Mouse (Mus musculus) left cerebral cortex, adult 11 months (tissue): ENCODE results near the gene Zfp846.
"Not testable (repeated sequence)": the region's sequence is repeated elsewhere in the genome, so short reads cannot be mapped to it uniquely, and the experiment has no call there.

Source experiments
- DNase-seq: peaks from one replicate; pipeline ENCODE4 v3.0.0; 2022; ENCODE audit warnings: low spot score

Zfp846 gene

DNA sequence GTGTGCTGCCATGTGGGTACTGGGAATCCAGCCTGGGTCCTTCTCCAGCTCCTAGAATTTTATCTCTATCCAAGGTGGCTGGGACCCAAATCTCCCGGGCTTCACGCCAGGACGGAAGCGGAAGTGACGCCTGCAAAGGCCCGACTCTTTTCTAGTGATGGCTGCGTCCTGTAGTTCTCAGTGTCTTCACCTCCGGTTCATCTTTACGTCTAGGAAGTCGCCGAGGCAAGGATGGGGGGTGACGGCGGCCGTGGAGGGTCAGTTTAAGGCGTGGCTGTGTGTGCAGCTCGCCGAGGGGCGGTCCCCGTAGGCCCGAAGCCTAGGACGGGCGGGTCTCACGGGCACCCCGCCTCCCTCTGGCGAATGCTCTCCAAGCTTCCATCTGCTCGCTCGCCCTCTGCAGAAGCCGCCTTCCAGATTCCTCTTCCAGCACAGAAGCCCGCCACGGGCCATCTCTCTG lies at the start of gene Zfp846:
TSS of gene Zfp846 (plus strand) at position 117 of the 460 bp plus-strand sequence.
- peak; percentile 99 for DNase-seq

DNA sequence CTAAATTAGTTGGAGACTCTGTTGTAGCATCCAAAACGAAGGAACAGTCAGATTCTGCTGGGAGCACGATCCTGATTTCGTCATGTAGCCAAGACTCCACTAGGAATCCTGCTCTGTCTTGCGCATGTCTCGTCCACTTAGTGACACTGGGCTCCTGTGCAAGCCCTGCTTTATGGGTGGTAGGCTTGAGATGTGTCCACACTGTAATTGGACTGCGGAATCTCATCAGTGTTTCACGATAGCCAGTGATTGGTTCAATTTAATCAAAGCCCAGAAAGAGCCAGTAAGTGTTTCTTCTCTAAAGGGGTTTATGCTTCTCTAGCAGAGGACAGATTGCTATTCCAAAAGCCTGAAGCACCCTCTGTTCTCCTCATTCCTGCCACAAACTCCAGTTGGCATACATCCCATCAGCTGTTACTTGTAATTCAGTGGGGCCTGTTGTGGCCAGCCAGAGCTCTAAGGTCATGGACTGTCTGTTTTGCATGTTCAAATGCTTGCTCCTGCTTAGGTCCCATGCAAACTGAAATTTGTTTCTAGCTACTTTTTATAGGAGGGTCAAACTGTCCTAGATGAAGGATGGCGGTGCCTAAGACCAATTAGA lies 46.7 kb upstream of the Zfp846 start:
- no peak for DNase-seq

DNA sequence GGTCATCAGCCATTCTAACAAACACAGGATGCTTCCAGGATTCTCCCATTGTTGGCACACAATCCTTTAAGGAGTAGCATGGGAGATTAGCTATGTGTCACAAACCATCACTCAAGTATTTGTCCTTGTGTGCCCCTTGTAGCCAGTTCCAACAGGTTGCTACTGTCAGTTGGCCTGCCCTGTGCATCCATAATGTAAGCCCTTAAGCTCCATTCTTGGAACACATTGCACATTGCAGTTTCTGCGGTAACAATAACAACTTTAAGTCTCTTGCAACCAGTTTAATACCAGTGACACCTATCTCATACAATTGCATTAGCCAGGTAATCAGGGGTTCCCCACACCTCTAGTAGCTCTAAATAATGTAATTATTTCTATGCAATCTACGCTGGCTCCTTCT lies 44.5 kb upstream of the Zfp846 start:
- no peak for DNase-seq

DNA sequence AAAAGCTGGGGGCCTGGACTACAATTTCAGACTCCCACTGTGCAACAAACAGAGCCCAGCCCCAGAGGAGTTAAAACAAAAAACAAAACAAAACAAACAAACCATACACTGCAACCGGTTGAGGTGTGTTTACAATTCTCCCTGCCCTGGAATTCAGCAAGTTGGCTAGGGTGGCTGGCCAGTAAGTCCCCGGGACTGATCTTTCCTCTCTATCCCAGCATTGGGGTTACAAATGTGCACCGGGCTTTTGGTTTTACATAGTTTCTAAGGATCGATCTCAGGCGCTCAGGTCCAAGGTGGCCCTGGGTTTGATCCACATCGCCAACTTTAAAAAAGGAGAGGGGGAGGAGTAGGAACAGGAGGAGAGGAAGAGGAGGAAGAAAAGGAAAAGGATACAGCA lies 37.6 kb upstream of the Zfp846 start:
- no peak for DNase-seq

DNA sequence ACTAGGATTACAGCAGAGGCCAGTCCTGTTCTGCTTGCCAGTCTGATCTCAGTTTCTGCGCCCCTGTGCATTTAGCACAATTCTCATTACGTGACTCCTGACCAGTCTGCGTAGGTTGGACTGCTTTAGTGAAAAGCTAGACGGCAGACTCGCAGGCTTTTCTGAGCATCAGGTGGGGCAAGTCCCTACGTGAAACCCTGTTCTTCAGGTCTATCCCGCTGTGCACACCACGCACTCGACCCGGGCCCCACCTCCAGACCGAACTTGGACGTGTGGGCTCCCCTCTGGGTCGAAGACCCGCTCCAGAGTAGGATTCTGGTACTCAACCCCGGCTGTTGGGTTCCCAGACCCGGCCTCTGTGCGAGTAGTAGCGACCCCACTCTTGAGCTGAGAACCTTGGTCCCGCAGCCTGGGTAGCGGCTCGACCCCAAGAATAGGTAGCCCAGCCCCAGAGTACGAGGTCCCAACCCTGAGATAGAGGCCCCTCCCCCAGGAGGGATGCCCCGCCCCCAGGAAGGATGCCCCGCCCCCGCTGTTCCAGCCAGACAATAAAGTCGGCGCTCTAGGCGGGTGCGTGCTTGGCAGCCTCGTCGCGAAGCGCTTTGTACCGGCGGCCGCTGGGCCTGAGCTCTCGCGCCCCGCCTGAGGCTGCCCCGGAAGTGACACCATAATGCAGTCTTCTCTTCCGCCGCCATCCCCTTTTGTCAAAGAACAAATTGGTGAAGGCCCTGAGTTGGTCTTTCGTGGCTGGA lies 36.8 kb upstream of the Zfp846 start:
- peak; percentile 55 for DNase-seq

DNA sequence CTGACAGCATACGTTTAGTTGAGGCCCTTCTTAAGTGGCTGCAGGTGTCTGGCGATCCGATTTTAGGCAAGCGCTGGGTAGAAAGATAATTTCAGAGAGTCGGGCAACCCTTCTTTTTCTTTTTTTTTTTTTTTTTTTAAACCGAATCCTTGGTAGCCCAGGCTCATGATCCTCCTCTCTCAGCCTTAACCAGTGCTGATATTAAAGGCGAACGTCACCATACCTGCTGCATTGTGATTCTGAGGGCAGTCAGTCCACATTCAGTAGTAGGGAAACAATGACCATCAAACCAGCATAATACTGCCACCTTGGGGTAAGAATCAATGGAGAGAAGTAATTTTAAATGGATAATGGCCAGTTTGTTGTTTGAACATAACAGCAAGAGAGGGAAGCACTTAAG lies 35.9 kb upstream of the Zfp846 start:
- DNase-seq: no peak

DNA sequence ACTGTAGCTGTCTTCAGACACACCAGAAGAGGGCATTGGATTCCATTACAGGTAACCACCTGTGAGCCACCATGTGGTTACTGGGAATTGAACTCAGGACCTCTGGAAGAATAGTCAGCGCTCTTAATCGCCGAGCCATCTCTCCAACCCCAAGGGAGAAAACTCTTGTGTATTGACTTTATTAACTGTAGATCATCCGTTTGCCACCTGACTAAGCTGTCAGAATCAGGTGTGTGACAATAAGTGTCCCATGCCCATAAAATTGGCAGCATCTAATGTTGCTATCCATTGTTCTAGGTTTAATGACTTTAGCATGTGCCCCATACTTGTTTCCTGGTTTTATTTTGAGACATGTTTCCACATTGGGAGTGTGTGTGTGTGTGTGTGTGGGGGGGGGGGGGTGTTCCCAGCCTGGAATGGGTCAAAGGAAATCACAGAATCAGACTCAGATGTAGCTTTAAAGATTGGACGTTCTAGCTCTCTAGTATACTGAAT lies 29.3 kb upstream of the Zfp846 start:
- no peak for DNase-seq

DNA sequence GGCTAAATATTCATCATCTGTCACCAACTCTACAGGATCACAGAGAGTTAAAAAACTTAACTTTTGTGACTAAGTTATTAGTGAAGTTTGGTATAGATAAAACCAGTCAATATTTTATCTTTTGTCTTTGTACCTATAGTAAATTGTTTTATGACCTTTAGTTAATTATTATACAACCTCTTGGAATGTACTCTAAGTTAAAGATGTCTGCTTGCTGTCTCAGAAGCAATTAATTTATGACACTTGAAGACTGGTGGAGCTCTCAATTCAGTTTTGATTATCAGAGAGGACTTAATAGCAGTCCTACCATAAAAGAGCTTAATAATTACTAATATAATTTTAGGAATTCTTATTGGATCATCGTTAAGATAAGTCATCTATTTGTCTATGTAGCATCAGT lies 28.4 kb upstream of the Zfp846 start:
- DNase-seq: no peak

DNA sequence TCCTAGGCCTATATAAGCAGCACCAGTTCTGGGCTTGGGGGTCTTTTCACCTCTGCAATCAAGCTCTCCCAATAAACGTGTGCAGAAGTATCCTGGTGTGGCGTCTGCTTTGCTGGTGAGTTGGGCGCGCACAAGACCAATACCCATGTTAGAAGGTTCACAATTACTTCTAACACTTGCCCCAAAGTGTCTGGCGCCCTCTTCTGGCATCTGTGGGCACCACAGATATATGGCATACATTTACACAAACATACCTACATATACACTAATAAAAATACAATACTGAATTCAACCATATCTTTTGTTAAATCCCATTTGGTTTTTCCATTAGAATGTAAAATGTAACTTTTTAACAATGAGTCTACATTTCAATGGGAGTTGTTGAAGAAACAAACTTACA lies 18.9 kb upstream of the Zfp846 start:
- no peak for DNase-seq

DNA sequence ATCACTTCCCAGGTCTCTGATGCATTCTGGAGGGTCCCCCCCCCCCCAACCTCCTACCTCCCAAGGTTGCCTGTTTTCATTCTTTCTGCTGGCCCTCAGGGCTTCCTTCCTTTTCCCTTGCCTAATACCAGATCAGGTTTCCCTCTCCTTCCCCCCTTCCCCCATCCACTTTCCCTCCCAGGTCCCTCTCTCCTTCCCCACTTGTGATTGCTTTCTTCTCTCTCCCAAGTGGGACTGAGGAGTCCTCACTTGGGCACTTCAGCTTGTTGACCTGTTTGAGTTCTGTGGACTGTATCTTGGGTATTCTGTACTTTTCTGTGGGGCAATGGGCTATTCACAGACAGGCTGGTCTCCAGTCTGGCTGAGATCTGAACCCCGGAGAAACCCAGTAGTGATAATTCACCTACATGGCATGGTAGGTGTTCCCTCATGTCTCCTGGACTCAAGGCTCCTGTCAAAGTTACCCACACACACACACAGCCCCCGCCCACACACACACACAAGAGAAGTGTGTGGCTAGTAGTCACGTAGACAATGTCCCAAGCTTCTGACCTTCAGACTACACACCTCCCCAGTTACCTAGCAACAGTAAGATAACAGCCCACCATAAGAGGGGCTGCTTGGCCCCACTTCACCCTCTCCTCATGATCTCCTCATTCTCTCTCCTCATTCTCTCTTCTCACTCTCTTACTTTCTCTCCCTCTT lies 15.6 kb upstream of the Zfp846 start:
- not testable (repeated sequence) for DNase-seq

DNA sequence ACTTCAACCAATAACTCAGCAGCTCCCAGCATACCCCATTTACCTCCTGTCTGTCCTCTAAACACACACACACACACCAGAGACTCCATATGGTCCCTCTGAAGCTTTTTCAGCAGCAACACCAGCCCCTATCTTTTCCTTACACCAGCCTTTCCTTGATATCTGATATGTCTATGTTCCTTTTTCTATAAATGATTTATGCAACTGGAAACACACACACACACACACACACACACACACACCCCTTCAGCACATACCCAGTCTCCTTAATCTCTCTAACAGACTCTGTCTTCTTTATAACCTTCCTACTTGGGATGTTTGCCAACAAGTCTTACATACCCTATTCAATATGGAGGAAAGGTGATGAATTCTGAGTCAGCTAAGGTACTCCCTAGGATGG lies 10.0 kb upstream of the Zfp846 start:
- no peak for DNase-seq

DNA sequence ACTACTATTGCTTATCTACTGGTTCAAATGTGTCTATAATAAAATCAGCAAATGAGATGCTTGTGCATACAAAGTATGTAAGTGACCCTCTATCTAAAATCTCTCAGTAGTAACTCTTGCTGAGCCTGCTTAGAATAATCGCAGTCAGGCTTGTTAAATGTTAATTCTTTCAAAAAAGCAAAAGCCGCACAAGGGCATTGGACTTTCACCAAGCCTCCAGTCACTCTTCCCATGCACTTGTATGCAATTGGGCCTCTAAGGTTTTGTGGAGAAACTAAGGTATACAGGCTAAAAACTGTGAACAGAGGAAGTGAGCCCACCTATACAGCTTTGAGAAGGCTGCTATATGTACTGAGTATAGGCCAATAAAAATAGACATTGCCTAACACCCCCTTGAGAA lies 4.5 kb upstream of the Zfp846 start:
- no peak for DNase-seq

DNA sequence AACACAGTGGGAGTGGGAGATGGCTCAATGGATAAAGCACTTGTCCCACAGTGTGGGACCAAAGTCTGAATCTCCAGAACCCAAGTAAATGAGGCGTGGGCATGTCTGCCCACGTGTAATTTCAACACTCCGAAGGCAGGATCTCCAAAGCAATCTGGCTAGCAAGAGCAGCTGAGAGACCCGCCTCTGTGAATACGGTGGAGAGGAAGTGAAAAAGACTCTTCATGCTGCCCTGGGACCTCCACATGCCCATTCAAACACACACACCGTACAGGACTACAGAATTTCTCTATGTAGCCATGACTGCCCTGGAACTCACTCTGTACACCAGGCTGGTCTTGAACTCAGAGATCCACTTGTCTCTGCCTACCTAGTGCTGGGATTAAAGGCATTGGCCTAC lies 20.2 kb downstream of the Zfp846 start:
- DNase-seq: no peak

DNA sequence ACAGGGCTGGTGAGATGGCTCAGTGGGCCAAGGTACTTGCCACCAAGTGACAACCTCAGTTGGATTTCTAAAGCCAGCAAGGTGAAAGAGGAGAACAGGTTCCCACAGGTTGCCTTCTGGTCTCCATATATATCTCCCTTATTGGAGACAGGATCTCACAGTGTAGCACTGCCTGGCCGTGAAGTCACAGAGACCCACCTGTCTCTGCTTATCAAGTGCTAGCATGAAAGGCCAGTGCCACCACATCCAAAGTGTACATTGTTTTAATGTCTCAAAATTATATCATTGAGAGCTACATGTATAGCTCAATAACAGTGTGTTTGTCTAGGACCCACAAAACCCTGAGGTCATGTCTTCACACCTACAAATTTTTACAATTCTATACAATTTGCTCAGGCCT lies 25.2 kb downstream of the Zfp846 start:
- DNase-seq: no peak

DNA sequence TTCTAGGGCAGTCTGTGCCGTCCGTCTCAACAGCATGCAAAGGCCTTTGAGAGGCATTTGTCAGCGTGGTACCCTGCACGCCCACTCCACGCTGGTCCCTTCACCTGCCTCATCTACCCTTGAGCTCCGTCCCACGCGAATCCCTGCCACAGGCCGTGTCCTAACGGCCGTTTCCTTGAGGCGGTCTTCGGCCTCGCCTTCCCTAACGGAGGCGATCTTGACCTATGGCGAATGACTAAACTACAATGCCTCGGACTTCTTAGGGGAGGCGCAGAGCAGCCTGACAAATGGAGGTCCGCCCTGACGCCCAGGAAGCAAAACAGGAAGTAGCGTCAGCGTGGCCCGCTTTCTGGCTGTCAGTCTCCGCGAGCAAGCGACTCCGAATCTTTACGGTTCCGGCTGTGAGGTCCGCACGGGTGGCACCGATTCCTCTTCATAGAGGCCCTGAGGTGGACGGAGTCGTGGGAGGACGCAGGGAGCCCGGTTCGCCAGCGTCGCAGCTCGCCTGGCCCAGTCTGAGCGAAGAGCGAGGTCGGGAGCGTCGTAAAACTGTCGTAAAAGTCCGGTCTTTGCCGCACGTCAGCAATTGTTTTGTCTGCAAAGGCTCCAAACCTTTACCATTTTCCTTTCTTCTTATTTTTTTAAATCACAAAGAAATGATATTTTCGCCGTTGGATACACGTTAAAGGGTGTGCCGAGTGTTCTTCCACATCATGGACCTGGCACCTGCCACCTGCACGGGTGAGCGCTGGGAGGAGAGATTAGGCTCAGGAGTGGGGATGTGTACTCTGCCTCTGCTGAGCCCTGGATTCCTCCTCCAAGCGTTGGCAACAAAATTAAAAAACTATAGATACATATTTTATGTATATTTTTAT lies 26.2 kb downstream of the Zfp846 start:
- peak; percentile 78 for DNase-seq

DNA sequence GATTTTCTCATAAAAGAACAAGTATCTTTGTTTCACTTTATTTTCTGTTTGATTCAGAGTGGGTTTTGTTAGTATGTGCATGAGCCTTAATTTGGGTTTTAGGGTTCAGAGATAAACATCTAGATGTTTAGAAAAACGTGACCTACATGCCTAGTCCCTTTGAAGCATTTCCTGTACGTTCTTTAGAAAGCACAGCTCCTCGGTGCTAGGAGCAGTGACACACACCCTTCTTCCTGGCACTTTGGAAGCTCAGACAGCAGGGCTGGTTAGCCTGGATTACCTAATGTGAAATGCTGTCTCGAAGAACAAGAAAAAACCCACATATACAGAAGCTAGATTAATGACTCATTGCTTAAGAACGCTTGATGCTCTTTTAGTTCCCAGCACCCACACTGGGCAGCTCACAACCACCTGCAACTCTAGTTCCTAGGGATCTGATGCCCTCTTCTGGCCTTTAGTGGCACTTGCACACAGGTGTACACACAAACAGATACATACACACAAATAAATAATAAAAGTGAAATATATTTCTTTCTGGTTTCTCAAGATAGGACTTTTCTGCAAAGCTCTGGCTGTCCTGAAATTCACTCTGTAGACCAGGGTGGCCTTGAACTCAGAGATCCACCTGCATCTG lies 28.9 kb downstream of the Zfp846 start:
- DNase-seq: no peak

DNA sequence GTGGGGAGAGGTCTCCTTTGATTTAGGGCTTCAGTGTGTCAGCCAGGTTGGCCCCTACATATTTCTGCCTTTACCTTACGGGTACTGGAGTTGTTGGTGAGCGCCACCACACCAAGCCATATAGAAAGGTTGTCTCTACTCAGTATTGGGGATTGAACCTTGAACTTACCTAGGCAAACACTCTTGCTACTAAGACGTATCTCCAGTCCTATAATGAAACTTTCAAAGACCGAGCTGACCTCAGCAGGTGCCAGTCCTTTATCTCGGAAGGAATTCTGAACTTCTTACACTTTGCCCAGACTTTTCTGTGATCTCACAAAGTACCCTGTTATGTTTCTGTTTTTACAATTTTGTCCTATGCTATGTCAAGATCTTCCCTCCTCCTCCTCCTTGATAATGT lies 30.9 kb downstream of the Zfp846 start:
- no peak for DNase-seq

DNA sequence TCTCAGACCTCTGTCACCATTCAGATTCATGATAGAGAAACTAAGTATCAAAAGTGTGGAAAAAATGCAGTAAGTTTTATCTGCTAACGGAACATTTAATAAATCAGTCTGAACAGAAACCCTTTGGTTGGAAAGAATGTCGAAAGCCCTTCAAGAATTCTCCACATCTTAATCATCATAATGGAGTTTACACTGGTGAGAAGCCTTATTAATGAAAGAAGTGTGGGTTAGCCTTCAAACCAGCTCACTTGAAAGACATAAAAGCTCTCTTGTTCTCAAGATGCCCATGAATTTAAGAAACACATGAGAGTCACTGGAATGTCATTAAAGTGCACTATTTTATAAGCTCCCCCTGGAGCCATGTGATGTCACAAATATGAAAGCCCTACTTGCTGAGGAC lies 35.6 kb downstream of the Zfp846 start:
- DNase-seq: no peak

DNA sequence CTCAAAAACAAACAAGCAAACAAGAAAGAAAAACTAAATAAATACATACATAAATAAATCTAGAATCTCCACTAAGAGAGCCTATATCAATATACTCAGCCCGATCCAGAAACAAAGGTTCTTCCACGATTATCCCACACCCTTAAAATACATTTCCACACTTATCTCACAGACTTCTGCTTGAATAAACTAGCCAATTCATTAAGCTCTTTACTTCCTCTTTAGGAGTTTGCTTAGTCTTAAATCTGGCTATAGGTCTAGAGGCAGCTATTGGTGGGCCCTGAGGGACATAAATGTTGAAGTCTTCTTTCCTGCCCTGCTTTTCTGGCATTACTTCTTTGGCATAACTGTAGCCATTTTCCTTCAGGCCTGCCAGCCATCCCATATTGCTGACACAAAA lies 50.2 kb downstream of the Zfp846 start:
- no peak for DNase-seq

DNA sequence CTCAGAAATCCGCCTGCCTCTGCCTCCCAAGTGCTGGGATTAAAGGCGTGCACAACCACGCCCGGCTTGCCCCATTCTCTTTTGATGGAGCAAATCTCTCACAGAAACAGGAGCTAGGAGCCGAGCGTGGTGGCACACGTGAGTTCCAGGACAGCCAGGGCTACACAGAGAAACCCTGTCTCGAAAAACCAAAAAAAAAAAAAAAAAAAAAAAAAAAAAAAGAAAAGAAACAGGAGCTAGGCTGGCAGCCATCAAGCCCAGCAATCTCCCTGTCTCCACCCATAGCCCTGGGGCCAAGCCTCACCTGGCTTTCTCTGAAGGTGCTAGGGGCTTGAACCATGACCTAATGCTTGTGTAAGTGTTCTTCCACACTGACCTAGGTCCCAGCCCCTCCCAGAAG lies 54.6 kb downstream of the Zfp846 start:
- DNase-seq: not testable (repeated sequence)

DNA sequence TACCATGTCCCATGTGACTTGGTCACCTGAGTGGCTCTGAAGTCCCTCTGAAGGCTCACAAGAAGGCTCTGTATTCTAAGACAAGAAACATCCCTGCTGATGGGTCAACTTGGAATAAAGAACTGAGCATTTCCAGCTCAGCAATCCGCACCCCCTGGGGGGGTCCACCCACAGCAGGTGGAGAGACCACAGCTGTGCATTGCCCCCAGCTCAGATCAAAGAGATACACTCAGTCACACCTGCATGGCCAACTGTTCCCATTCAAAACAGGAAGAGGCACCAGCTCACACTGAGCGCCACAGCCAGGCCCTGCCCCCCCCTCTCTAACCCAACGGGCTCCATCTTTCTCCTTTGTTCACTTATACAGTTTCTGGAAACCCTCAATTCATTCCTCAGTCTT lies 55.2 kb downstream of the Zfp846 start:
- DNase-seq: no peak

DNA sequence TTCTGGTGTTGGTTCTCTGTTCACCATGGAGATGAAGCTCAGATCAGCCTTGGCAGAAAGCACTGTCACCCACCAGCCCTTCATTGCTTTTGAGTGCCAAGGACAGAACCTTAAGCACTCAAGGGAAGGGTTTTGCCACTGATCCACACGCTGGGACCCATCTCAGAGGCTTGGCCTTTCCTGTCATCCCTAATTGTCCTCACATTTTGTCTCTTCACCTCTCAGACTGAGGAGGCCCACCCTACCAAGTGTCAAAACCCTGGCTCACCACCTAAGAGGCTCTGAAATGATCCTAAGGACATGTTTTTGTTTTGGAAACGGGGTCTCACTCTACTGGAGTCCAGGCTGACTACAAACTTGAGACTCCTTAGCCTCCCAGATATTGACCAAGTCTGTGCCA lies 55.7 kb downstream of the Zfp846 start:
- no peak for DNase-seq
